Mouse (Mus musculus): ENCODE data around the gene Depdc1b. TPM values are rescaled to one million over a fixed set of nuclear protein-coding genes. Genes with fewer than 3 reads are reported as not detected.

Depdc1b gene
- polyA plus RNA-seq, 1 experiment from 2014 or later = 22.9 TPM

DNA sequence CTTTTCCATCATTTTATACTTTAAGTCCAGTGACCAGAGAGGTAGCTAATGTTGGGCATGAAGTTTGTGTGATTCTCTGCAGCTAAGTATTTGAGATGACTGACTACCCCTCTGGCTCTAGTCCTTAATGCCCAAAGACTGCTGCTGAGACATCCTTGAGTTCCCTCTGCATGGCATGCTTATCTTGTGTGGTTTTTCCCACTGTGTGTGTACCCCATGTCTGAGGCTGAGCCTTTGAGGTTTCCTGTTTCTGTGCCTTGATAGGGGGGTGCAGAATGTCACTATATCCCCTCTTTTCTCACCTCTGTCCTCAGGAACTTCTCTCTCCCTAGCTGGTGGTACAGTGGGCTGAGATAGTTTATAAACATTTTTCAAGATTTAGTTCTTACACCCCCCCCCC lies 119.6 kb downstream of the Depdc1b start:
- no peak overlapping the region for H3K4me3 ChIP-seq
- DNase-seq (ENCODE audit: extremely low spot score, low spot score) = no peak
- H3K4me1 ChIP-seq = no peaks in the 10 kb centered on the region
- no peaks in the 10 kb centered on the region for H3K36me3 ChIP-seq (replicated peaks)
- H3K9me3 ChIP-seq = no peaks in the 10 kb centered on the region
- no peaks in the 10 kb centered on the region for H3K27me3 ChIP-seq (ENCODE audit: poor library complexity, severe bottlenecking)
- H3K27ac ChIP-seq = no peak overlapping the region

DNA sequence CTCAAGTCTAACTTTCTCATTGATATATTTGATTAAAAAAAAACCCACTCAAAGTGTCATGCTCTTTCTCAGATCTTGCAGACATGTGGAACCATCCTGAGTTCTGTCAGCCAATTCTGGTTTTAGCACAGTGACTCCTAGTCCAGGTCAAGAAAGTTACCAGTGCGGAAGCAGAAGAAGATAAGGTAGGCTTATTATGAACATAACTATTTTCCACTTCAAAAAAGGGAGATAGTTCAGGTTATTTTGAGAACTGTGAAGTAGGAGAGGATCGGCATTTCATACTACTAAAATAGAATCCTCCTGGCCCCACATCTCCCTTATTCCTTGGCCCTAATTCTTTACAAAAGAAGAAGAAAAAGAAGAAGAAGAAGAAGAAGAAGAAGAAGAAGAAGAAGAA lies 121.3 kb downstream of the Depdc1b start:
- Histone ChIP-seq H3K4me3 (no peak overlapping the region), H3K27me3 (ENCODE audit: poor library complexity, severe bottlenecking) (no peaks in the 10 kb centered on the region), H3K4me1 (no peaks in the 10 kb centered on the region), H3K27ac (no peak overlapping the region), H3K9me3 (no peaks in the 10 kb centered on the region), H3K36me3 (replicated peaks) (no peaks in the 10 kb centered on the region)
- no peak for DNase-seq (ENCODE audit: extremely low spot score, low spot score)
- WGBS = 90% methylated on average over 2 of the region's 2 CpGs

DNA sequence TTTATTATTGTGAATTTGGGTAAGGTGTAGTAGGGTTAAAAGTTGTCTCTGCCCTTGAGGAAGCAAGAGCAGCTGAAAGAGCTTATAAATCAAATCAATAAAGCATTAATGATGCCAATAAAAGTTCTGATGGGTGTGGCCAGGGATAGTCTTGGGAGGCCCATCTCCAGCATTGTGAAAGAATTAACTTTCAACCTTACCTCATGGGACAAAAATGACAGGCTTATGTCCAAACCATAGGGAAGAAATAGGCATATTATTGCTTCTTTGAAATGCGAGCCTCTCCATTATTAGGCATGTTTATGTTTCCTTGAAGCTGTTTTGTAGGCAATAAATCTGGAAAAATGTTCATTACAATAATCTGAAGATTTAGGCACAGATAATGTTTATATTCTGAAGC lies 122.9 kb downstream of the Depdc1b start:
- Histone ChIP-seq H3K36me3 (replicated peaks) (no peaks in the 10 kb centered on the region), H3K9me3 (no peaks in the 10 kb centered on the region), H3K4me3 (no peak overlapping the region), H3K27me3 (ENCODE audit: poor library complexity, severe bottlenecking) (no peaks in the 10 kb centered on the region), H3K4me1 (no peaks in the 10 kb centered on the region), H3K27ac (no peak overlapping the region)
- no peak for DNase-seq (ENCODE audit: extremely low spot score, low spot score)
- 96% methylated on average over 1 of the region's 1 CpGs for WGBS

DNA sequence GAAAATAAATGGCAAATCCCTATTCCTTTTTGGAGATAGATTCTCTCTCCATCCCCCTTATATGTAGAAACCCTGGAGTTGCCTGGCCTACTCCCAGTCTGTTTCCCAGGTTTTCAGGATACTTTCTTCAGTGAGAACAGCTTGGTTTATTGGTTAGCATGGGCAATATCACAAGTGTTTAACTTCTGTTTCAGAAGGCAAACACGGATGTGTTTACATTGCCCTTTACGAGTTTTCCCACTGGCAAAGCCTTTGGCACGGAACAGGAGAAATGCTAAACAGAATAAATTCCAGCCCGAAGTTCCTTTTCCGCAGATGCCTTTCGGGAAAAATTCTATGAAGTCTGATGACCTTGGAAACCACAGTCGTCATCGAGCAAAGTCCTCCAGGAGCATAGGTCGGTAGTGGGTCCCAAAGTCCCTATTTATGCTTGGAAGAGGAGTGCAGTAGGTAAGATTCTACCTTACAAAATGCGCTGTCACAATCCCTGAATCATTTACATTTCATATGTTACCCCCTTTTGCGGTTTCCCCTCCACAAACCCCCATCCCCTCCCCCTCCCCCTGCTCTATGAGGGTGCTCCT lies 132.3 kb downstream of the Depdc1b start:
- 86% methylated on average over 11 of the region's 11 CpGs for WGBS
- Histone ChIP-seq H3K27ac (no peak overlapping the region), H3K36me3 (replicated peaks) (no peaks in the 10 kb centered on the region), H3K9me3 (no peaks in the 10 kb centered on the region), H3K4me3 (no peak overlapping the region), H3K4me1 (peaks cover 8% of the 10 kb centered on the region; the same call in 1 of the 2 replicates), H3K27me3 (ENCODE audit: poor library complexity, severe bottlenecking) (no peaks in the 10 kb centered on the region)
- no peak for DNase-seq (ENCODE audit: extremely low spot score, low spot score)

DNA sequence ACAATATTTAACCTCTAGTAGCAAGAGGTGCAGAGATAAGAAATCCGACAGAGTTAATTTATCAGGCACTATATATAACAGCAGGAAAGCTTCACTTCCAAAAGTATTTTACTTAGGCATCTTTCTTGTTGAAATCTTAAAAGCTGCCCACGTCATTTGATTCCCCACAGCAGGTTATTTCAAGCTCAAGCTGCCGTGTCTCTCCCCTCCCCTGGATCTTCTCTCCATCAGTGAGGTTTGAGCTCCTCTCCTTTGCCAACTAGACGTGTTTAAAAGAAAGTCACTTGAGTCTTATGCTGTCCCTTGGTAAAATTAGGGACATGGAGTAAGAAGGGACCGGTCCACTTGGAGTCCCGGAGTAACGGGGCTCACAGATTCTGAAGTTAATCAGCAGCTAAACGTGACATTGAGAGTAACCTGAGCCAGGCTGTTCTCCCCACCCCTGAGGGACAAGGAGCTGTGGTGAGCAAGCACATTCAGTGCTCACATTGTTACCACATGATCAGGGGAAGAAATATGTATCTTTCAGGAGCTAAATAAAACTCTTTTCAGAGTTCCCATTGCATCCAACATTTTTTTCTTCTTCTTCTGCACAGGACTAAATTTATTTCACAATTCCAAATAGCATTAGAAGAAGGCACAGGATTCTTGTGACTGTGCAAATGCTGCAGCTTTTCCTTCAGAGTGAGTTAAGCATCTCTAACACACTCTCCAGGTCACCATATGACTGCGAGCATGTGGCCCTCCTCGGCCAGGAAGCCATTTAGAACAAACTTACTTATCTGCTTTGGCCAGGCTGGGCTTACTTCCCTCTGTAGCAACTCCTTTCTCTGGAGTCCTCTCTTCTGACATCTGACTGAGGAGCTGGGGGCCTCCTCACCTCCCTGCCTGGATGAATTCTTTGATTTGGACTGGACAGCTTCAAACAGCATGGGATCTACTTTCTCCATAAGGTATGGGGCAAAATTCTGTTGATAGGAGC lies 133.3 kb downstream of the Depdc1b start, which contains the start of gene Pde4d:
Gene Pde4d (plus strand): TSS at position 833 of the 982 bp plus-strand sequence.
- no peaks in the 10 kb centered on the region for H3K9me3 ChIP-seq
- no peak within 1 kb of the TSS for H3K4me3 ChIP-seq
- no peaks in the 10 kb centered on the region for H3K36me3 ChIP-seq (replicated peaks)
- H3K27ac ChIP-seq = no peak within 1 kb of the TSS
- DNase-seq (ENCODE audit: extremely low spot score, low spot score) = no peak
- H3K4me1 ChIP-seq = peaks cover 8% of the 10 kb centered on the region; the same call in 1 of the 2 replicates
- H3K27me3 ChIP-seq (ENCODE audit: poor library complexity, severe bottlenecking) = no peaks in the 10 kb centered on the region
- 55% methylated on average over 10 of the region's 10 CpGs for WGBS

DNA sequence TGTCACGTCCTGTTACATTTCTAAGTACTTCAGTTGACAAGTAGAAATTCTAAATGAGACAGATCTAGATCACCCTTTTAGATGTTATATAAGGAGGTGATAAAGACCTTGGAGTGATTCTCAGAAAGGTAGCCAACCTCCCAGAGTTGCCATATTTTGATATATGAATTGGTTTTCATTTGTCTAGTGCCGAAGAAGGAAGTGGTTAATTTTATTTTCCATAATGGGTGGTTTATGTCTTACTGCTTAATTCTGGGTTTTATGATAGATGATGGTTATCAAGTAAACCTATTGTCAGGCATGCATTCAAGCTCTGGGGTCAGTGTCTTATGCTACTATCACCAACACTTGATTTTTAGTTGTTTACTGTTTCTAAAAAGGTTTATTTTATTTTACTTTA lies 135.0 kb downstream of the Depdc1b start:
- DNase-seq (ENCODE audit: extremely low spot score, low spot score) = no peak
- H3K9me3 ChIP-seq = no peaks in the 10 kb centered on the region
- no peaks in the 10 kb centered on the region for H3K27me3 ChIP-seq (ENCODE audit: poor library complexity, severe bottlenecking)
- peaks cover 8% of the 10 kb centered on the region; the same call in 1 of the 2 replicates for H3K4me1 ChIP-seq
- WGBS = 88% methylated on average over 2 of the region's 2 CpGs
- no peak overlapping the region for H3K4me3 ChIP-seq
- no peak overlapping the region for H3K27ac ChIP-seq
- no peaks in the 10 kb centered on the region for H3K36me3 ChIP-seq (replicated peaks)

DNA sequence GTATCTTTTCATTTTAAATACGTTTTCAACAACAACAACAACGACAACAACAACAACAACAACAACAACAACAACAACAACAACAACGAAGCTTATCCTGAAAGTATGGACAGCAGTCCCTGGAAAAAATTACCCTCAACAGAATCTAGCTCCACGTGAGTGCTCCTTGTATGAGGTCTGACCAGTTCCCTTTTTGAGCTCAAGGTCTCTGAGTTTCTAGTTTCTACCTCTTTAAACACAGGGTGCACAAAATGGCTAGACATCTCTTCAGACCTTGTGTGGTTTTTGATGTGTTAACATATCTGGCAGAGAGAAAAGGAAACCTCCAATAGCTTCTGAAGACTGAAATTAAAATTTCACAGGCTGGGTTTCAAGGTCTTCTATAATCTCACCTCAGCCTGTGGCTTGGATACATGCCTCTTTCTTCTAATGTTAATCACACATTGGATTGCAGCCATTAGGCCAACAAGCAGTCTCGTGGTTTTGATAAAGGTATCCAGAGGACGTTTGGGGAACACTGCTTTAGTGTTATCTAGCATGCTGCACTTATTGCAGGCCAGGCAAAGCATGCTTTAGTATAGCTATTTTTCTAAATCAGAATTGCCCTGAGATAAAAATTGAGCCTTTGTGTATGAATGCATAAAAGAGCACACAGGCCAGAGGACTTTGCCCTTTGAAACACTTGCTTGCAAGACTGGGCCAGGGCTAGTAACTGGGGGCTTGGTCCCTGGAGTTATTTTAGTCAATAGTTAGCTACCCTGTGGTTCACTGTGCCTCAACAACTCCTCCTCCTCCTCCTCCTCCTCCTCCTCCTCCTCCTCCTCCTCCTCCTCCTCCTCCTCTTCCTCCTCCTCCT lies 137.2 kb downstream of the Depdc1b start:
- H3K27ac ChIP-seq = no peak overlapping the region
- no peak overlapping the region for H3K4me3 ChIP-seq
- no peaks in the 10 kb centered on the region for H3K9me3 ChIP-seq
- peaks cover 8% of the 10 kb centered on the region; the same call in 1 of the 2 replicates for H3K4me1 ChIP-seq
- H3K36me3 ChIP-seq (replicated peaks) = no peaks in the 10 kb centered on the region
- H3K27me3 ChIP-seq (ENCODE audit: poor library complexity, severe bottlenecking) = no peaks in the 10 kb centered on the region
- DNase-seq (ENCODE audit: extremely low spot score, low spot score) = no peak
- WGBS = 78% methylated on average over 6 of the region's 6 CpGs

Other genes with a start within 250 kb of the Depdc1b start
- 103 and 105 TPM in 2 replicates for gene Ndufaf2, start 157.7 kb upstream of the Depdc1b start, polyA plus RNA-seq (2016; fragmentation: Nextera tagmentation; extraction: Ambion mirVana)
- gene Ercc8, start 157.6 kb upstream of the Depdc1b start, polyA plus RNA-seq (2016; fragmentation: Nextera tagmentation; extraction: Ambion mirVana) = 25.3 and 25.6 TPM in 2 replicates
- gene Elovl7, start 101.9 kb upstream of the Depdc1b start, polyA plus RNA-seq (2016; fragmentation: Nextera tagmentation; extraction: Ambion mirVana) = 0.81 and 0.89 TPM in 2 replicates
- 9.8 and 10.2 TPM in 2 replicates for gene Pde4d, start 133.6 kb downstream of the Depdc1b start, polyA plus RNA-seq (2016; fragmentation: Nextera tagmentation; extraction: Ambion mirVana)